Comparison of ENCODE assay signal across 13 mouse cellular contexts in the genomic region with DNA sequence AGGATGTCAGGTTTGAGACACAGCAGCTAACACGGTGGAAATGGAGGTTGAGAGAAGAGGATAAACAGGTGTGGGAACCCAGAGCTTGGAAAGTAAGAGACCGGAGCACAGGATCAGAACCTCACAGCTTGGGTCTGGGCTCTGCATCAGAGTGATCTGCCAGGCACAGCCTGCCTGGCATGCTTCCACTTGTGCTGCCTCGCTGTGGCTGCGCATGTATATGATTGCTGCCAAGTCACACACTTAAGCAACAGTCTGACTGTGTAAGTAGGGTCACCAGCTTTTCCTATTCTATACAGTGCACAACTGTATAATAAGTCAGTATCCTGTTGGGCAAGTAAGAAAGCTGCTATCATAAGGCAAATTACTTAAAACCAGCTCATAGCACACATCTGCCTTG.
DNase-seq lines count a peak whose midpoint lies in the region; ATAC-seq lines count a peak whose summit lies in the region.
"Had no signal": no experiment of that assay in that cellular context is flagged by ENCODE, and none has a peak within 500 bp of the region (broad histone marks: within the 10 kb centered on the region; RNA-seq: fewer than 3 reads in every experiment).

No protein-coding gene starts in this region.

- no peak overlapping the region for H3K4me3 ChIP-seq in forebrain, embryonic 13.5 days
- no peak overlapping the region for H3K4me3 ChIP-seq in forebrain, embryonic 10.5 days
- H3K4me3 ChIP-seq: limb, embryonic 13.5 days; midbrain, embryonic 12.5 days; neural tube, embryonic 15.5 days had no signal

- no peak overlapping the region for H3K4me2 ChIP-seq in forebrain, embryonic 13.5 days
- H3K4me2 ChIP-seq: limb, embryonic 13.5 days; midbrain, embryonic 12.5 days; neural tube, embryonic 15.5 days had no signal

- peaks cover 17% of the 10 kb centered on the region for H3K4me1 ChIP-seq in forebrain, embryonic 13.5 days
- H3K4me1 ChIP-seq in forebrain, embryonic 10.5 days = peaks cover 22% of the 10 kb centered on the region

- H3K27ac ChIP-seq in forebrain, embryonic 13.5 days = no peak overlapping the region
- no peak overlapping the region for H3K27ac ChIP-seq in forebrain, embryonic 10.5 days
- H3K27ac ChIP-seq: limb, embryonic 13.5 days; midbrain, embryonic 12.5 days; neural tube, embryonic 15.5 days had no signal

- no peak overlapping the region for H3K9ac ChIP-seq in forebrain, embryonic 13.5 days
- H3K9ac ChIP-seq: limb, embryonic 13.5 days; midbrain, embryonic 12.5 days; neural tube, embryonic 15.5 days had no signal

- 80% methylated on average over 4 of the region's 4 CpGs for WGBS in forebrain, embryonic 13.5 days
- WGBS in forebrain, embryonic 10.5 days = 89% methylated on average over 4 of the region's 4 CpGs

- ATAC-seq in forebrain, embryonic 13.5 days = peak; percentile 44; the same call in 1 of the 2 replicates

- H3K36me3 ChIP-seq in forebrain, embryonic 13.5 days (ENCODE audit: poor library complexity, severe bottlenecking) = no peaks in the 10 kb centered on the region
- no peaks in the 10 kb centered on the region for H3K36me3 ChIP-seq in forebrain, embryonic 10.5 days (replicated peaks)
- H3K36me3 ChIP-seq: limb, embryonic 13.5 days; midbrain, embryonic 12.5 days; neural tube, embryonic 15.5 days had no signal

- DNase-seq in forebrain, embryonic 10.5 days (ENCODE audit: extremely low spot score, low spot score) = no peak
- peak; percentile 25 for DNase-seq in layer of hippocampus, adult 9-11 months
- no peak for DNase-seq in layer of hippocampus, postnatal 36 days
- DNase-seq in cerebellum, adult 11-12 months = peak; percentile 48
- peak; percentile 36 to 56 for DNase-seq in layer of hippocampus, postnatal 10 days (ENCODE audit: low spot score in 2 of 2)
- DNase-seq in gastrocnemius, adult 18-20 months (ENCODE audit: low spot score) = no peak
- DNase-seq in thymus, postnatal 25 days = no peak
- DNase-seq: kidney, postnatal 25 days; lung, postnatal 10 days had no signal

- no peaks in the 10 kb centered on the region for H3K9me3 ChIP-seq in forebrain, embryonic 13.5 days (replicated peaks)
- no peaks in the 10 kb centered on the region for H3K9me3 ChIP-seq in forebrain, embryonic 10.5 days
- H3K9me3 ChIP-seq: limb, embryonic 13.5 days; midbrain, embryonic 12.5 days; neural tube, embryonic 15.5 days had no signal

- H3K27me3 ChIP-seq in forebrain, embryonic 13.5 days = peaks cover 13% of the 10 kb centered on the region; the same call in 1 of the 2 replicates
- no peaks in the 10 kb centered on the region for H3K27me3 ChIP-seq in forebrain, embryonic 10.5 days (ENCODE audit: poor library complexity, severe bottlenecking)
- H3K27me3 ChIP-seq: limb, embryonic 13.5 days; midbrain, embryonic 12.5 days; neural tube, embryonic 15.5 days had no signal

Comparison
In these comparisons a context has a peak if more than half of its experiments do, and no peak if none do; other contexts are left out.
1. DNase-seq: peak in layer of hippocampus, adult 9-11 months (single experiment), cerebellum, adult 11-12 months (single experiment) and layer of hippocampus, postnatal 10 days (2 of 2); none in forebrain, embryonic 10.5 days (single experiment), layer of hippocampus, postnatal 36 days (0 of 2), gastrocnemius, adult 18-20 months (single experiment) and thymus, postnatal 25 days (single experiment).